Mouse (Mus musculus): Measurements from ENCODE around the gene Fam20a.

DNA sequence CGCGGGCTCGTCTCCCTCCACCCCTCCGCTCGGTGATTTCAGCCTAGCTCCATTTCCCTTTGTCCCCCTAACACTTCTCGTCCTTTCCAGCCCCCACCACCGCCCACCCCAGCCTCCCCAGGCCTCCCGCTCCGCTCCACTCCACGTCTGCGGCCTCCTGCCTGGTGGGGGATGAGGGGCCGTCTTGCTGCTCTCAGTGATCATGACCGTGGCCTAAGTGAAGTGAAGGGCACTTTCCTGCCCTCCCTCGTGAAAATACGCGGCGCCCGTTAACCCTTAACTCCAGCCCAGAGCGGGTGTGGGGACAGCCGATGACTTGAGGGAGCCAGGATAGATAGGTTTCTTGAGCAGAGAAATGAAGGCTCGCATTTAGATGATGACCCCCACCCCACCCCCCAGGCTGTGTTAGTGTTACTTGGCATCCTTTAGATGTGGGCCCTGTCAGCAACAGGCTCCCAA, 70.5 kb downstream of the Fam20a start:
- no peak for TF ChIP-seq EP300 (IDR thresholded peaks at IDR 0.05; ENCODE audit: low read depth)
- no peak for TF ChIP-seq CTCF (IDR thresholded peaks at IDR 0.05; ENCODE audit: low read depth)

Measured in liver, embryonic 14.5 days (tissue).